Mouse (Mus musculus) thymus, adult 2 months (tissue): ENCODE measurements around the gene Hnrnph3.

Experiments
- CTCF ChIP-seq: fragments of 200-500 bp; IDR thresholded peaks from 2 replicates; pipeline ENCODE4 v1.5.1; 2012; ENCODE audit warnings: mild to moderate bottlenecking, control low read depth, low read length, moderate library complexity, borderline replicate concordance; ENCODE audit not compliant: control insufficient read depth, poor library complexity, insufficient read depth; ENCODE audit errors: extremely low read depth
- POLR2A ChIP-seq: fragments of 200-500 bp; IDR thresholded peaks from 2 replicates; pipeline ENCODE4 v1.6.1; 2012; ENCODE audit warnings: mild to moderate bottlenecking, low read length, control low read depth, moderate library complexity; ENCODE audit not compliant: control insufficient read depth, poor library complexity, insufficient read depth; ENCODE audit errors: extremely low read depth

- TF ChIP-seq CTCF, result no peak
- TF ChIP-seq POLR2A, result no peak
Observed at GRCm38 (mm10) chr10:63024580-63024910, 528 bp upstream of the Hnrnph3 start.
